In the genomic region with DNA sequence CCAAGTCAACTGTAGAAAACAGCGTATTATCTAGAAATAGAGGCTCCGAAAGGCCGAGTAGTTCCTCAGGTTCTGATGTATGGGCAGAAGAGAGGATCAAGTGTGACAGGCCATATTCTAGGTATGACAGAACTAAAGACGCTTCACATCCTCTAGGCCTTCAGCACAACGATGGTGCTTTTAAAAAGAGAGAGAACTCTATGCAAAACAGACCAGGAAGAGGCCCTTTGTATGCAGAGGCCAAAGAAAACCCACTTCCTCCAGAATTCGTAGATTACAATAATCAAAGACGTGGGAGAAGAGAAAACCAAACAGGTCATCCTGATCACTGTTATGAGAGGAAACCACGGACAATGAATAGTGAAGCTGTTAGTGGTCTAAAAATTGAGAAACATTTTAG, we compare ENCODE assay signal across 19 mouse cellular contexts.
DNase-seq lines count a peak whose midpoint lies in the region; ATAC-seq lines count a peak whose summit lies in the region.
"Had no signal": no experiment of that assay in that cellular context is flagged by ENCODE, and none has a peak within 500 bp of the region (broad histone marks: within the 10 kb centered on the region; RNA-seq: fewer than 3 reads in every experiment).

No protein-coding gene starts in this region.

- DNase-seq in 416B (ENCODE audit: low read depth), result peak; percentile 76
- no peak for DNase-seq in adrenal gland, adult 8-10 months
- no peak for DNase-seq in frontal cortex, postnatal 25 days (ENCODE audit: low spot score in 2 of 2)
- no peak for DNase-seq in kidney, adult 18-20 months
- DNase-seq: adrenal gland, postnatal 14 days; cerebellum, adult 11 months; cerebellum, adult 2 months; cerebellum, adult 9-11 months; cerebellum, postnatal 25 days; embryo, embryonic 11 days; gastrocnemius, adult 2 months; gastrocnemius, postnatal 14 days; heart, adult 11 months; kidney, adult 2 months had no signal

- ATAC-seq in CD4-positive, CD25-positive, alpha-beta regulatory T cell, adult 4 months, result peak; percentile 62
- ATAC-seq in common myeloid progenitor, adult 5-6 weeks (replicated peaks; ENCODE audit: low read depth, poor library complexity, severe bottlenecking), result 0 out of 2 replicates have a peak, but pooled peaks have one; percentile 29
- ATAC-seq: forebrain, embryonic 13.5 days; forebrain, embryonic 16.5 days; intestine, embryonic 16.5 days had no signal
